Mouse (Mus musculus) MEL (cell line): ENCODE measurements at regions not wholly inside any gene's neighbourhood (a gene's known extent, or its start where the extent isn't known, plus 50 kb on each side); places are given as distances from the start of the nearest gene placed in this dataset.
"Not testable (repeated sequence)": the region's sequence is repeated elsewhere in the genome, so short reads cannot be mapped to it uniquely, and the experiment has no call there.

Experiments
- BHLHE40 ChIP-seq: IDR thresholded peaks from 2 replicates; pipeline ENCODE4 v1.6.1; 2012; ENCODE audit warnings: low read depth, mild to moderate bottlenecking, inconsistent platforms, low read length, improper control_type of control experiment, borderline replicate concordance
- CHD1 ChIP-seq: IDR thresholded peaks from 2 replicates; pipeline ENCODE4 v1.6.1; 2012; ENCODE audit warnings: low read depth, mild to moderate bottlenecking, inconsistent platforms, low read length, improper control_type of control experiment
- CTCF ChIP-seq, 3 experiments: IDR thresholded peaks in 2 of 3; conservative IDR thresholded peaks in 1 of 3; 2 replicates each; pipeline ENCODE4 v1.5.1; 2011 to 2012; ENCODE audit warnings: low read length in 3 of 3, low read depth in 2 of 3, mild to moderate bottlenecking in 2 of 3, improper control_type of control experiment in 1 of 3, inconsistent platforms in 1 of 3, mixed read lengths in 1 of 3, moderate library complexity in 1 of 3; ENCODE audit not compliant: control insufficient read depth in 1 of 3, insufficient read depth in 1 of 3, poor library complexity in 1 of 3, severe bottlenecking in 1 of 3
- E2F4 ChIP-seq: IDR thresholded peaks from 2 replicates; pipeline ENCODE4 v1.6.1; 2011; ENCODE audit warnings: low read depth, low read length, improper control_type of control experiment, borderline replicate concordance
- ELF1 ChIP-seq: IDR thresholded peaks from 2 replicates; pipeline ENCODE4 v1.6.1; 2014; ENCODE audit warnings: low read depth, mild to moderate bottlenecking, inconsistent platforms, low read length, improper control_type of control experiment, moderate library complexity
- ETS1 ChIP-seq: IDR thresholded peaks from 2 replicates; pipeline ENCODE4 v1.6.1; 2012; ENCODE audit warnings: low read depth, mild to moderate bottlenecking, inconsistent platforms, low read length, improper control_type of control experiment, moderate library complexity
- GABPA ChIP-seq: IDR thresholded peaks from 2 replicates; pipeline ENCODE4 v1.6.1; 2012; ENCODE audit warnings: low read depth, mild to moderate bottlenecking, inconsistent platforms, low read length, improper control_type of control experiment, moderate library complexity
- POLR2A ChIP-seq, 2 experiments: IDR thresholded peaks; 2 replicates each; pipeline ENCODE4 v1.6.1; 2011 to 2012; ENCODE audit warnings: low read length in 2 of 2, mild to moderate bottlenecking in 2 of 2, control low read depth in 1 of 2, improper control_type of control experiment in 1 of 2, low read depth in 1 of 2, moderate library complexity in 1 of 2; ENCODE audit not compliant: control insufficient read depth in 1 of 2, insufficient read depth in 1 of 2, poor library complexity in 1 of 2
- RCOR1 ChIP-seq: IDR thresholded peaks from 2 replicates; pipeline ENCODE4 v1.6.1; 2012; ENCODE audit warnings: low read depth, mild to moderate bottlenecking, inconsistent platforms, low read length, improper control_type of control experiment
- ZC3H11A ChIP-seq: IDR thresholded peaks from 2 replicates; pipeline ENCODE4 v1.6.1; 2012; ENCODE audit warnings: low read depth, mild to moderate bottlenecking, inconsistent platforms, low read length, improper control_type of control experiment

- not testable (repeated sequence) for TF ChIP-seq ETS1; CTCF (IDR thresholded peaks at IDR 0.05 in 2 of 3, conservative IDR thresholded peaks at IDR 0.05 in 1 of 3; ENCODE audit: control insufficient read depth in 1 of 3, insufficient read depth in 1 of 3, low read depth in 2 of 3, low read length in 3 of 3, poor library complexity in 1 of 3, severe bottlenecking in 1 of 3); ELF1; E2F4; POLR2A (IDR thresholded peaks at IDR 0.05; ENCODE audit: control insufficient read depth in 1 of 2, insufficient read depth in 1 of 2, low read depth in 1 of 2, low read length in 2 of 2, poor library complexity in 1 of 2); BHLHE40; ZC3H11A; RCOR1; GABPA; CHD1
These were observed 521.3 kb upstream of the Nrxn1 start for GRCm38 (mm10) chr17:91614175-91614574.
